Mouse (Mus musculus) urinary bladder, postnatal 25 days (tissue): ENCODE measurements at regions not wholly inside any gene's neighbourhood (a gene's known extent, or its start where the extent isn't known, plus 50 kb on each side); places are given as distances from the start of the nearest gene placed in this dataset.
"Not testable (repeated sequence)": the region's sequence is repeated elsewhere in the genome, so short reads cannot be mapped to it uniquely, and the experiment has no call there.

Experiments used
- DNase-seq: peaks from one replicate; pipeline ENCODE4 v3.0.0; 2022; ENCODE audit warnings: low spot score

DNA sequence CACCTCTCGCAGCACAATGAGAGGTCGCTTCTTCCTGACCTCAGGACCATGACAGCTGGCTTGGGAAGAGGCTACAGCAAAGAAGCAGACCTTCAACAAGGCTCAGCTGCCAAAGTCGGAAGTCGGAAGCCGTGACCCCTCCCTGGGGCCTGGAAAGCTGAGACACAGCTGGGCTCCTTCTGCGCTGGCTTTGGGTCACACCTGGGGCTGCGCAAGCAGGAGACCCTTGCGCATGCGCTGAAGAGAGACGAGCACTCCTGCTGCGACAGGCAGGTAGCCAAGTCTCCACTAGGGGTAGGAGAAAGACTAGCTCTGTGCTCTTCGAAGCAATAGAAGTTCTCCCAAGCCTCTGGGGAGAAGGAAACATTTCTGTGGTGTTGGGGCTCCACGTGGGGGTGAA is 109.3 kb upstream of the Dyrk2 start:
- DNase-seq = no peak

DNA sequence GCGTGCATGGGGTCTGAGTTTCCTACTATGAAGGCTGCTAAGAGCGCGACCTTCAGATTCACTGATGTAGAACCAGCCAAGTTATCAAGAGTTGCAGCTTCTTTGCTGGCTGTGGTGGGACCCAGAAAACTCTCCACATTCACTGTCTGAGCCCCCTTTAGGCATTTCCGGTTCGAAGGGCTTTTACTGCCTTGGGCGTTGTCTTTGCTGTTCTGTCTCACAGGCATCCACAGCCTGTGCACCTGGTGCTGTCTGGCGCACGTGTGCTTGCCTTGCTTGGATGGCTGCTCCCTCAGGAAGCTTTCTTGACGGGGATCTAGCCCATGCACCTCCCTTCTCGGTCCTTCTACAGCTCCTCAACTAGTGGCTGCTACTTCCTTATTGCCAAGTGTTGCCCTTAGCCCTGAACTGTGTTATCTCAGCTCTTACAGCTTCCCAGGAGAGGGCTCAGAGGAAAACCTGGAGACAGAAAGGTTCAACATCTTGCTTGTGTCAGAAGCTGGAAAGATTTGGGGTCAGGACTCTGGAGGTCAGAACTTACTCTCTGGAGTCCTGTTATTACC is 108.3 kb upstream of the Dyrk2 start:
- DNase-seq = no peak

DNA sequence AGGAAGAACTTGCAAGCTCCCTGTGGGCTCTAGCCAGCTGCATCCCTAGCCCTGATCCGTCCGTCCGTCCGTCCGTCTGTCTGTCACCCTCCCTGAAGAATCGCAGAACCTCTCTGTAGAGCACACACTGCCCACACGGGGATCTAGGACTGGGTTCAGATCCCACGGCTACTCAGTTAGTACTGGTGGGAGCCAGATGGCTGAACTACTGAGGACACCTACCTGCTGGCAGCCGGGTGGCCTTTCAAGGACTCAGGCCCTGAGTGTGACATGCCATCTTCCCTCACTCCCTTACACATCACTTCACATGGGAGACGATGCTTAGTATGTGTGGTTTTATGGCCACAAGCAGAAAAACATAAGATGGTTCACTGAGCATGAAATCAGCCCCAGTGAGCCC is 106.4 kb upstream of the Dyrk2 start:
- no peak for DNase-seq

DNA sequence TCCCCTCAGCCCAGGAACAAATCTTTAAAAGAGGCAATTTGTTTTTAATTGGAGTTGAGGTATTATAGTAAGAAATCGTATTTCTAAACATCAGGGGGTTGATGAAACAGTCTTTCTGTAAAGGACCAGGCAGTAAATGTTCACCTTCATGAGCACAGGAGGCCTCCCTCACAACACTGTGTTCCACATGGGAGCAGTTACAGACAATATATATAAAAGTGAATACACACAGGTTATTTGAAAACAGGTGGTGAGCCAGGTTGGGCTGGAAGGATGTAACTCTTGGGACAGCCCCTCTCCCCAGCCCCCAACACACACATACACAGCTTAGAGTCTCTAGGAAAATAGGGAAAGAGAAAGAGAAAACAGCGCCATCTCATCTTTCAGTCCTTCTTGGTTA is 105.8 kb upstream of the Dyrk2 start:
- DNase-seq = no peak

DNA sequence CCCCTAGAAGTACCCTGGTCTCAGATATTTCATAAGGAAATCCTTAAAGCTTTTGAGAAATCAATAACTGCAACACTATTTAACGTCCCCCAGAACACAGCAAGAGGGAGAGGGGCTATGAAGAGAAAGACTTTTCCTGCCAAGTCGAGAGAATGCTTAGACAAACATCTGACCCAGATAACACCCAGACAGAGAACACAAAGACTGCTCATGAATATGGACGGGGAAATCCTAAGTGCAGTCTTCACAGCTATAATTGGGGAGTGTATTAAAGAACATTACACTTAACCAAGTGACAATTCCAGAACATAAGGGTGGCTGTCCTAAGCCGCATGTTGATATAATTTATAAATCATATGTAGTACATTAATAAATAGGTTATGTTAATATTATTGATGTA is 103.3 kb upstream of the Dyrk2 start:
- no peak for DNase-seq

DNA sequence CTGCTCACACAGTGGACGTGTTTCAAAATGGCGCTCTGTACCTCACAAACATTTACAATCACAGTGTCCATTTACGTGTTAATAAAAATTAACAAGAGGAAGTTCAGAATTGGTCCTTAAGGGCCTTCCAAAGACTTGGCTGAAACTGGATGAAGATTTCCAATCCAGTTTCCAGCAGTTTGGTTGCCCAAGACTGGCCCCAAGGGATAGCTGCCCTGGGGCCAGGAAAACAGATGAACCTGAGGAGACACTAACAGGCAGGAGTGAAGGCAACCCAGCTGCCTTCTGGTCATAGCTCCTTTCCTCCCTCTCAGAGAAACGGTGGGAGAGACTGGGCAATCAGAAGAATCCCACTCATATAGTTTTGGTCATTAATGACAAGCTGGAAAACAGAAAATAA is 102.6 kb upstream of the Dyrk2 start:
- DNase-seq = no peak

DNA sequence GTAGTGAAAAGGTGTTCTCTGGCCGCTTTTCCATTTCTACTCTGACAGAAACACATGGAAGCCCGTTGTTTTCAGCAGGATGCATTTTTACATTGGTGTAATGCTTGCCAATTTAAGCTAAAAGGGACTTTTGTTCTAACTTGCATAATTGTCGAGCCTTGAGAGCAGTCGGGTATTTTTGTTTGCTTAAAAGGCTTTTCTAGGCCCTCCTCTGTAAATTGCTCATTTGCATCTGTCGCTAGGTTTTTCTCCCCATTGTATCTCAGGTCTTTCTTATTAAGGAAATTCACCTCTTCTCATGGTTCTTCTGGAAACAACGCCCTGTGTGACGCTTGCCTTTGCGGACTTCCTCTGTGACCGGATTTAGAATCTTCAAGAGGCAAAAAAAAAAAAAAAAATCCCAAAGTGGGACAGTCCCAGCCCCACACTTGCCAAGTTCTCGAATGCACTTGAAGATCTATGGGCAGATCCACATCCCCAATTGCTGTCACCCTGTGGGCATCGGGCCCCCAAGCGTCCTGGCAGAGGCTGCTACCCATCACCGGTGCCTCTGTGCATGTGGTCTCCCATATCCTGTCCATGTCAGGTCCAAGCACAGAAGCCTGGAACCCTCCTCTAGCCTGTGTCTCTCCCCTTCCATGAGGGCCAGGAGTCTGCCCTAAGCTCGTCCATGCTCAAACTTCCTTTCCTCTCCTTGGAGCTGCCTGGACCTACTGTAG is 100.6 kb upstream of the Dyrk2 start:
- DNase-seq = no peak

DNA sequence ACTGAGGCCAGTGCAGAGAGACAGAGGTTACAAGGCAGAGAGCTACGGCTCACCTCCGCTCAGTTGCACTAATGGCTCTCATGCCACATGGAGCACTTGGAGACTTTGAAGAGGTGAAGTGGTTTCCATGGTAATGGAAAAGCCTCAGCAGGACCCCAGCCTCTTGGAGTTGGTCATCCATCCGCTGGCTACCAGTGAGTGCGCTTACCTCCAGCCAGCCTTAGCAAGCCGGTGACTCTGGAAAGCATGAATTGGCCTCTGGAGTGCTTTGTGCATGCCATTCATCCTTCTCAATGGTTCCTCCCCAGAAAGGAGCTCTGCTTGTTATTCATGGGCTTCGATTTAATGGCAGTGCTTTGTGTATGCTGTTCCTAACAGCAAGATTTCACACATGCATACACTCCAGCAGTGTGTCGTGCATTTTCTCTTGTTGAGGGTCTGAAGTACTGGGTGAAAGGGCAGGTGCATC is 91.7 kb upstream of the Dyrk2 start:
- DNase-seq = no peak

DNA sequence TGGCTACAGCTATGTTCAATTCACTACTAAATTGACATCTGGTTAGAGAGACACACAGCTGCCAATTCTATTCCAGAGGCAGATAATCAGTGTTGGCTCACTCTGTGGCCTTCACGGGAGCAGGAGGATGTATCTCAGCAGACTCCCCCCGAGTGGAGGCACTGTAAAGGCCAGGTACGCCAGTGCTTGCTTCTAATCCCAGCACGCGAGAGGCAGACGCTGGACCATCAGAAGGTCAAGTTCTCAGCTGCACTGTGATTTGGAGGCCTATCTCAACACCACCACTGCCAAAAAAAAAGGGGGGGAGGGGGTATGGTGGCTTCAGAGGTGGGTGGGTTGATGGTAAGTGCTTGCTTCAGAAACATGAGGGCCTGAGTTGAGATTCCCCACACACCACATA is 90.1 kb upstream of the Dyrk2 start:
- no peak for DNase-seq

DNA sequence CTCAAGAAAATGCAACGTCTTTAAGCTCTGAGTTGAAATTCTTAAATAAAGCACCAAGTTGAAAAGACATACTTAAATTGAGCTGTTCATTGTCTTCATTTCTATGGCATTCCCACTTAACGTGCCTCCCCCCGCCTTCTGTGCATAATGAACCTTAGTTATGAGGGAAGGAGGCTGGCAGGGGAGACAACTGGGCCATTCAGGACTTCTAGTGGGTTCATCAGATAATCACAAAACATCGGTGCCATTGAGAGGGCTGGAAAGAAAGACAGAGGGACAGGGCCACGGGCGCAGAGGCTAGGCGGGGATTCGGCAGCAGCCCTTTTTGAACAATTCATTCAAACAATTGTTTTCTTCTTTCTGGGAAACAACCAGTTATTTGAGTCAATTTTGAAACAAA is 89.6 kb upstream of the Dyrk2 start:
- no peak for DNase-seq

DNA sequence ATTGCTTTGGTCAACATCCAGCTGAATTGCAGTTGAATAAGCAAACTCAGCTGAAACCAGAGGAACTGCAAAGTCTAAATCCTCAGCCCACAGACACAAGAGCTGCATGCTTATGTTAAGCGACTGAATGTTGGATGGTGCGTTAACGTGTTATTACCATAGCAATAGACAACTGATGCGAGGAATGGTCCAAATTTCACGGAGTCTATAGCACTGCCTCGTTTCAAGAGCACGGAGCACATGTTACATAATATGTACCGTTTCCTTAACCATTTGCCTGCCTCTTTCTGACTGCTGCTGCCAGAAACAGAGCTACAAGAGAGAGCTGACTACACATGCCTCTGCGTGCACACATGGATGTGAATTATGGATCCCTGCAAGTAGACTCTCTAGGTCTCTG is 86.3 kb upstream of the Dyrk2 start:
- DNase-seq = no peak

DNA sequence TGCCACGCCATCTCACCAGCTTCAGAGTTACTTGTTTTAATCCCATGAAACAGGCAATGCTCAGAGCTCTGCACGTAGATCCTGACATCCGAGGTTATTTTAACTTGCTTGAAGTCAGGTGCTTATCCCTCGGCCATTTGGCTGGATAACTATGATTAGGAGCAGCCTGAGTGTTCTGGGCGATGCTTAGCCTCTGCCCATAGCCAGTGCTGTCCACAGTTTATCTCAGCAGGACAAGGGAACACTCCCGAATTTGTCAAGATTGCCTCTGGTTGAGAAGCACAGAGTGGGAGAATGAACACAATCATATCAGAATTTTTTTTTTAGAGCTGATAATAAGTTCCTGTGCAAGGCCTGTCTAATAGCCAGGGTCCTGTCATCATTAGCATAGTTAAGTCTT is 83.4 kb upstream of the Dyrk2 start:
- DNase-seq = no peak

DNA sequence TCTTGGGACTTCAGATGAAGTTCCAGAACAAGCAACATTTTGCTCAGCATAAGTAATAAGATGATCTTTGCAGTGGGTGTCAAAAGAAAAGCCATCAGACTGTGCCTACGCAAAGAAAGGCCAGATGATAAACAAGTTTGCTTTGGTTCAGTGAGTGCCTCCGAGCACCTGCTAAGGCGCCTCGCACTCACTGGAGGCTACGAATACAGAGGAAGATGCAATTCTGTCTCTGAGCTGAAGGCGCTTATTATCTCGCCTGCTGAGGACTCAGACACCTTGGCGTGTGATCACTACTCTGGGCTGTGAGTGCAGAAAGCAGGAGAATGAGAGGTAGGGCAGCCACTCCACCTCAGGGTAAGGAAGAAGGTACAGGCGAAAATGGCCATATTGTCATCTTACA is 82.7 kb upstream of the Dyrk2 start:
- DNase-seq = no peak

DNA sequence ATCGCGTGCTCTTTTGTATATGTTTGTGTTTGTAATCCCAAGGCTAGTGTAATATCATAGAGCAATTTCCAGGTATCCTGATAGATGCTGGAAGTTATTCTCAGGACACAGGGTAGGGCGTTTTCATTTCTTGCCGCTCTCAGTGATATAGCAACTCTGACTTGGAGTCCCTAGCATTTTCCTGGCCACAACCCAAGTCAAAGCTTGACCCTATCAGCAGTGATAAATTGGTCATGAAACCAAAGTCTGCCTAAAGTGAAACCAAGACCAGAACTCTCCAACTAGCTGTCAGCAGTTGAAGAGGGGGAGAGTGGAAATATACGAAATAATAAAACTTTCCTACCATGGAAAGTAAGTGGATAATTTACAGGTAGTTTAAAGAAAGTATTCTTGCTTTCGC is 77.7 kb upstream of the Dyrk2 start:
- DNase-seq = no peak

DNA sequence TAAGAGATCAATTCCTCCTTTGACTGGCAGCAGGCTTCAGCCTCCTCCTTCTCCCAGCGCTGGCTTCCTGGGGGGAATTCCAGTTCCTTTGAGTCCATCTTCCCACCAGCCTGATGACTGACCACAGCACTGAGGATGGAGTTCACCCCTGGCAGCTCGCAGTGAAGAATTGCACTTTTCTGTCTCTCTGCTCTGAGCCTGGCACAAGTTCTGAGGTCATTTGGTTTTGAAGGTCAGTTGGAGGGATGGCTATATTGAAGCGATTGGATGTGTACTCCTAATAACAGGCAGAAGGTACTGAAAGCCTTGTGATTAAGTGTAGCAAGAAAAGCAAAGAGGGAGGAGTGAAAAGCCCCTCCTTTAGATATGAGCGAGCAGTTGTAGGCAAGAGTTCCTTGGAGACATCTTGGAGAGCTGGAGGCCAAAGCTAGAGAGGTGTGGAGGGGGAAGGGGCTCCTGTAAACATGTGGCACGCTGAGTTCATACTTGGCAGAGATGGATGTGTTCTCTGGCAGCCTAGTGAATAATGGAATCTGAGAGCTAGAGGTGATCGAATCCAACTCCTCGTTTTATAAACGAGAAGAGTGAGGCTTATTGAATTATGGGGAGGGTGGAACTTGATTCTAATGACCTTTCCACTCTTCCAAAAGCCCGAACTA is 77.1 kb upstream of the Dyrk2 start:
- no peak for DNase-seq

DNA sequence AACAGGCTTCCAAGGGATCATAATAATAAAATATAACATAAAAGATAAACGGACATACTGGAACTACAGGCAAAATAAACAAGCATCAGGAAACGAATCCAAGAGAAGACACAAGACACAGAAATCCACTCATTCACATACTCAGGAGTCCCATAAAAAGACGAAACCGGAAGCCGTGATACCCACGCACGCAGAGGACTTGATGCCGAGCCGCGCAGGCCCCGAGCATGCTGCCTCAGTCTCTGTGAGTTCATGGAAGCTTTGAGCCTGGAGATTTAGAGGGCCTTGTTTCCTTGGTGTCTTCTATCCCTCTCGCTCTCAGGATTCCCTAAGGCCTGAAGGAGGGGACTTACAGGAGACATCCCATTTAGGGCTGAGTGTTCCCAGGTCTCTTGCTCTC is 57.3 kb upstream of the Dyrk2 start:
- no peak for DNase-seq

DNA sequence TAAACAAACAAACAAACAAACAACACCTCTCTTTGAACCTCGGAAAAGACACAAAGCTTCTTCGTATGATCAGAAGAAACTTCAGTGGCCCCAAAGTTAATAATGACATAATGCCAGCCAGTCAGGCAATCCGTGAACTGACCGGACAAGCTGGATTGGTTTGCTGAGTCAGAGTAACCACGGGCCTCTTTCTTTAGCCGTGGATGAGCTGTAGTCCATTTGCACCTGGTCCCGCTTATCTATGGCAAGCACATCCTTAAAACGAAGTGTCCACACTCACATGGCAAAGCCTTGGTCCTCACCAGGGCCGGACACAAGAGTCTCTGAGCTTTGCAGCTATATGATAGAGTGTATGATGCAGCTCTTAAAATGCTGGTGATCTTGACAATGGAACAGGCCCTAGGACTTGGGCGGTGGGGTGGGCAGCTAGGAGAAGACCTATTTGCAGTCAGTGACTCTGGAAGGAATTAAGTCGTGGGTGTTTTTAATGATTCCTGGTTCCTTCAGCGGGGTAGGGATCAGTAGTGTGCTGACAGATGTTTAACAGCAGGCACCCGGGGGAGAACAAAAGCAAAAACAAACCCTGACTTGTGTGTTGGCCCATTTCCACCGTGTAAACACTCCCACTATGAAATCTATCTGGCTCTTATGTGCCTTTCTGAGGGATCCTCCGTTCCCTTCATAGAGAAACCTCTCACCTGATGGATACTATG is 53.6 kb upstream of the Dyrk2 start:
- DNase-seq = peak; percentile 22

DNA sequence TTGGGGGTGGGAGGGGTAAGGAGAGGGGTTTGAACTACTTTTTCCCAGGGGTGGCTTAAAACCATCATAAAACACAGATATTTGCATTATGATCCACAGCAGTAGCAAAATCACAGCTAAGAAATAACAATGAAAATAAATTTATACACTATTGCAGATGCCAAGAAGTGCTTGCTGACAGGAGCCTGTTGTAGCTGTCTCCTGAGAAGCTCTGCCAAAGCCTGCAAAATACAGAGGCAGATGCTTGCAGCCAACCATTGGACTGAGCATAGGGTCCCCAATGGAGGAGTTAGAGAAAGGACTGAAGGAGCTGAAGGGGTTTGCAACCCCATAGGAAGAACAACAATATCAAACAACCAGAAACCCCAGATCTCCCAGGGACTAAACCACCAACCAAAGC is 52.1 kb upstream of the Dyrk2 start:
- DNase-seq = not testable (repeated sequence)
